Mouse (Mus musculus): ENCODE measurements around the gene Steap1. TPM values are rescaled to one million over a fixed set of nuclear protein-coding genes. Genes with fewer than 3 reads are reported as not detected.

Gene Steap1
- polyA plus RNA-seq, 1 experiment from 2014 or later, result 2.5 TPM

GRCm38 (mm10) chr5:5686973-5687372 lies 62.2 kb downstream of the Steap1 start:
- WGBS, result 3% methylated on average over 1 of the region's 1 CpGs
- Histone ChIP-seq H3K4me3 (no peak overlapping the region), H3K9ac (no peak overlapping the region), H3K27me3 (replicated peaks) (no peaks in the 10 kb centered on the region; the same call in 1 of the 2 replicates), H3K9me3 (no peaks in the 10 kb centered on the region), H3K4me2 (no peak overlapping the region), H3K36me3 (no peaks in the 10 kb centered on the region), H3K4me1 (peaks cover 25% of the 10 kb centered on the region), H3K27ac (replicated peaks) (no peak overlapping the region)
- ATAC-seq (ENCODE audit: extremely low read depth, insufficient number of reproducible peaks, low FRiP score, low TSS enrichment), result no peak

Other genes starting within 250 kb of the Steap1 start
- 12.8 and 14.0 TPM in 2 replicates for gene Cldn12, start 234.4 kb downstream of the Steap1 start, polyA plus RNA-seq (2015; fragmentation: Nextera tagmentation; extraction: Ambion mirVana)
- 17.6 and 18.5 TPM in 2 replicates for gene Gtpbp10, start 189.8 kb downstream of the Steap1 start, polyA plus RNA-seq (2015; fragmentation: Nextera tagmentation; extraction: Ambion mirVana)
- gene Gm8773, start 175.5 kb downstream of the Steap1 start, polyA plus RNA-seq (2015; fragmentation: Nextera tagmentation; extraction: Ambion mirVana), result 0.56 and 0.73 TPM in 2 replicates
- gene Cfap69, start 85.1 kb downstream of the Steap1 start, polyA plus RNA-seq (2015; fragmentation: Nextera tagmentation; extraction: Ambion mirVana), result 0.78 and 1.4 TPM in 2 replicates
- 2.8 and 2.9 TPM in 2 replicates for gene Steap2, start 54.7 kb downstream of the Steap1 start, polyA plus RNA-seq (2015; fragmentation: Nextera tagmentation; extraction: Ambion mirVana)